24 mouse cellular contexts compared by ENCODE assay signal in genomic region chr9:57989309-57989708, GRCm38 (mm10). TPM values are rescaled to one million over a fixed set of nuclear protein-coding genes. Genes with fewer than 3 reads are reported as not detected.
DNase-seq lines count a peak whose midpoint lies in the region; ATAC-seq and TF ChIP-seq lines count a peak whose summit lies in the region.
"Had no signal": no experiment of that assay in that cellular context is flagged by ENCODE, and none has a peak within 500 bp of the region (broad histone marks: within the 10 kb centered on the region; RNA-seq: fewer than 3 reads in every experiment).

No protein-coding gene starts in this region.

- in situ Hi-C loops in CH12.LX (cut with MboI; ENCODE audit: low pct_ligation_motif_present, low pct_unique_long_range_greater_than_20kb, low sequenced_read_pairs) = no loop called here

- H3K36me3 ChIP-seq in heart, embryonic 10.5 days = no peaks in the 10 kb centered on the region
- no peaks in the 10 kb centered on the region for H3K36me3 ChIP-seq in heart, embryonic 12.5 days
- H3K36me3 ChIP-seq in CH12.LX (replicated peaks in 1 of 2; ENCODE audit: control insufficient read depth in 1 of 2, insufficient read depth in 1 of 2, low read length in 1 of 2) = no peaks in the 10 kb centered on the region
- H3K36me3 ChIP-seq in stomach, postnatal 0 days (ENCODE audit: control insufficient read depth, insufficient read depth, low read length) = no peaks in the 10 kb centered on the region
- no peaks in the 10 kb centered on the region for H3K36me3 ChIP-seq in forebrain, embryonic 12.5 days (replicated peaks)
- H3K36me3 ChIP-seq: G1E had no signal

- no peak for DNase-seq in heart, embryonic 10.5 days (ENCODE audit: low spot score)
- DNase-seq in 3T3-L1 (ENCODE audit: low read depth, low spot score) (peak; percentile 66), CH12.LX (ENCODE audit: extremely low read depth) (no peak)
- no peak for DNase-seq in stomach, postnatal 0 days (ENCODE audit: low spot score)
- no peak for DNase-seq in gastrocnemius, adult 8-10 months (ENCODE audit: low spot score in 2 of 2)
- DNase-seq in gastrocnemius, postnatal 4 days (ENCODE audit: low spot score in 2 of 2) = no peak
- DNase-seq: adrenal gland, adult 2 months; adrenal gland, adult 8-10 months; adrenal gland, postnatal 10 days; adrenal gland, postnatal 14 days; adrenal gland, postnatal 25 days; adrenal gland, postnatal 36 days; B cell, adult 2 months; cerebellum, adult 11 months; cerebellum, adult 11-12 months; cerebellum, adult 18-20 months; cerebellum, adult 2 months had no signal

- no peak for TF ChIP-seq CTCF in CH12.LX (conservative IDR thresholded peaks at IDR 0.05 in 1 of 2, IDR thresholded peaks at IDR 0.05 in 1 of 2; ENCODE audit: low read depth in 2 of 2, low read length in 2 of 2)
- no peak for TF ChIP-seq CTCF in stomach, postnatal 0 days (IDR thresholded peaks at IDR 0.05; ENCODE audit: low read depth)

- H3K79me2 ChIP-seq in CH12.LX (replicated peaks; ENCODE audit: control insufficient read depth, extremely low read depth, insufficient read depth, poor library complexity, severe bottlenecking) = 0 out of 2 replicates have a peak, but pooled peaks cover 3% of the 10 kb centered on the region

- WGBS in heart, embryonic 10.5 days = 80% methylated on average over 6 of the region's 6 CpGs
- 78% methylated on average over 6 of the region's 6 CpGs for WGBS in heart, embryonic 12.5 days
- WGBS in stomach, postnatal 0 days = 80% methylated on average over 6 of the region's 6 CpGs
- 83% methylated on average over 6 of the region's 6 CpGs for WGBS in forebrain, embryonic 12.5 days

- no peak for ATAC-seq in heart, embryonic 12.5 days (ENCODE audit: insufficient number of reproducible peaks, low FRiP score)
- peak; percentile 65 for ATAC-seq in stomach, postnatal 0 days (ENCODE audit: low FRiP score, low TSS enrichment)
- no peak for ATAC-seq in forebrain, embryonic 12.5 days (ENCODE audit: low FRiP score)
- ATAC-seq: activated CD4-positive, CD25-positive, alpha-beta regulatory T cell, adult 4 months; CD4-positive, CD25-positive, alpha-beta regulatory T cell, adult 4 months; Patski had no signal

- no peaks in the 10 kb centered on the region for H3K9me3 ChIP-seq in heart, embryonic 10.5 days
- H3K9me3 ChIP-seq in heart, embryonic 12.5 days (replicated peaks) = 0 out of 2 replicates have a peak, but pooled peaks cover 3% of the 10 kb centered on the region
- peaks cover 4% of the 10 kb centered on the region for H3K9me3 ChIP-seq in CH12.LX (replicated peaks; ENCODE audit: low read length)
- no peaks in the 10 kb centered on the region for H3K9me3 ChIP-seq in stomach, postnatal 0 days (ENCODE audit: control insufficient read depth, low read length)
- H3K9me3 ChIP-seq in forebrain, embryonic 12.5 days = no peaks in the 10 kb centered on the region
- H3K9me3 ChIP-seq: G1E had no signal

- TF ChIP-seq RAD21 in CH12.LX (IDR thresholded peaks at IDR 0.05; ENCODE audit: low read depth, low read length) = no peak

- no peak overlapping the region for H3K4me3 ChIP-seq in heart, embryonic 10.5 days
- H3K4me3 ChIP-seq in heart, embryonic 12.5 days = no peak overlapping the region
- H3K4me3 ChIP-seq in CH12.LX (replicated peaks in 1 of 3; ENCODE audit: low read depth in 2 of 3, low read length in 2 of 3, poor library complexity in 1 of 3) = no peak overlapping the region
- no peak overlapping the region for H3K4me3 ChIP-seq in stomach, postnatal 0 days (ENCODE audit: low read depth, low read length)
- no peak overlapping the region for H3K4me3 ChIP-seq in forebrain, embryonic 12.5 days (replicated peaks)

- H3K9ac ChIP-seq in heart, embryonic 12.5 days = no peak overlapping the region
- H3K9ac ChIP-seq in CH12.LX (ENCODE audit: insufficient read depth, low read depth) = peak overlapping the region; percentile 15; the same call in 1 of the 2 replicates
- H3K9ac ChIP-seq in stomach, postnatal 0 days (ENCODE audit: low read length) = no peak overlapping the region
- no peak overlapping the region for H3K9ac ChIP-seq in forebrain, embryonic 12.5 days

- H3K4me2 ChIP-seq in heart, embryonic 12.5 days = no peak overlapping the region
- H3K4me2 ChIP-seq in CH12.LX (ENCODE audit: insufficient read depth, low read depth, poor library complexity, severe bottlenecking) = no peak overlapping the region
- H3K4me2 ChIP-seq in stomach, postnatal 0 days (replicated peaks; ENCODE audit: low read depth) = no peak overlapping the region
- H3K4me2 ChIP-seq in forebrain, embryonic 12.5 days = no peak overlapping the region

- no peak for TF ChIP-seq POLR2A in CH12.LX (IDR thresholded peaks at IDR 0.05; ENCODE audit: low read depth, low read length)

- H3K27ac ChIP-seq in heart, embryonic 10.5 days = peak overlapping the region; percentile 8; the same call in 1 of the 2 replicates
- H3K27ac ChIP-seq in heart, embryonic 12.5 days (ENCODE audit: poor library complexity, severe bottlenecking) = no peak overlapping the region
- H3K27ac ChIP-seq in CH12.LX (ENCODE audit: insufficient read depth, low read depth) = peak overlapping the region; percentile 95
- no peak overlapping the region for H3K27ac ChIP-seq in stomach, postnatal 0 days (replicated peaks)
- no peak overlapping the region for H3K27ac ChIP-seq in forebrain, embryonic 12.5 days

- peaks cover 54% of the 10 kb centered on the region for H3K27me3 ChIP-seq in heart, embryonic 10.5 days (ENCODE audit: insufficient read depth, poor library complexity, severe bottlenecking)
- peaks cover 22% of the 10 kb centered on the region for H3K27me3 ChIP-seq in heart, embryonic 12.5 days (replicated peaks)
- no peaks in the 10 kb centered on the region for H3K27me3 ChIP-seq in CH12.LX (replicated peaks)
- H3K27me3 ChIP-seq in stomach, postnatal 0 days (ENCODE audit: control insufficient read depth, insufficient read depth, low read length) = no peaks in the 10 kb centered on the region
- 0 out of 2 replicates have a peak, but pooled peaks cover 4% of the 10 kb centered on the region for H3K27me3 ChIP-seq in forebrain, embryonic 12.5 days
- H3K27me3 ChIP-seq: Patski had no signal

- 0 out of 2 replicates have a peak, but pooled peaks have one; percentile 27 for TF ChIP-seq EP300 in CH12.LX (IDR thresholded peaks at IDR 0.05; ENCODE audit: low read length)
- no peak for TF ChIP-seq EP300 in stomach, postnatal 0 days (optimal IDR thresholded peaks at IDR 0.05)

- dilution Hi-C loops in CH12.LX (cut with MboI; ENCODE audit: extremely low pct_ligation_motif_present, extremely low pct_unique_long_range_greater_than_20kb, low sequenced_read_pairs) = no loop called here

- peaks cover 10% of the 10 kb centered on the region; the same call in 1 of the 2 replicates for H3K4me1 ChIP-seq in heart, embryonic 10.5 days
- no peaks in the 10 kb centered on the region for H3K4me1 ChIP-seq in heart, embryonic 12.5 days (replicated peaks)
- peaks cover 62 to 92% of the 10 kb centered on the region in 2 experiments for H3K4me1 ChIP-seq in CH12.LX (ENCODE audit: control insufficient read depth in 1 of 2, insufficient read depth in 2 of 2)
- no peaks in the 10 kb centered on the region for H3K4me1 ChIP-seq in stomach, postnatal 0 days (replicated peaks; ENCODE audit: control insufficient read depth, insufficient read depth)
- H3K4me1 ChIP-seq in forebrain, embryonic 12.5 days = peaks cover 16% of the 10 kb centered on the region

TF ChIP-seq in CH12.LX, 34 proteins besides CTCF, POLR2A, EP300 and RAD21:
- no peak for TF ChIP-seq RCOR1 (conservative IDR thresholded peaks at IDR 0.05; ENCODE audit: low read depth, low read length)
- peak; percentile 89 for TF ChIP-seq BHLHE40 (IDR thresholded peaks at IDR 0.05; ENCODE audit: low read depth, low read length)
- TF ChIP-seq MYC (IDR thresholded peaks at IDR 0.05; ENCODE audit: low read depth, low read length) = 0 out of 2 replicates have a peak, but pooled peaks have one; percentile 25
- no peak for TF ChIP-seq MAFK (IDR thresholded peaks at IDR 0.05; ENCODE audit: insufficient replicate concordance, low read length)
- TF ChIP-seq MEF2A (IDR thresholded peaks at IDR 0.05; ENCODE audit: borderline replicate concordance, low read depth, low read length) = peak; percentile 18; the same call in 1 of the 2 replicates
- TF ChIP-seq ZKSCAN1 (IDR thresholded peaks at IDR 0.05; ENCODE audit: borderline replicate concordance, low read depth, low read length) = no peak
- peak; percentile 30; the same call in 1 of the 2 replicates for TF ChIP-seq IRF4 (IDR thresholded peaks at IDR 0.05; ENCODE audit: low read depth, low read length)

RNA-seq across cellular contexts. Expression of gene Cyp11a1, which starts 16.9 kb away (rescaled TPM):
- polyA plus RNA-seq in heart, embryonic 10.5 days (2016; fragmentation: Nextera tagmentation; extraction: Ambion mirVana) = 0.10 TPM in 1 of 2 replicates, not detected in the other
- polyA plus RNA-seq in heart, embryonic 12.5 days (2016; fragmentation: Nextera tagmentation; extraction: Ambion mirVana) = not detected in 2 replicates
- total RNA-seq in CH12.LX (2012; rRNA removed) (2.6 and 4.6 TPM in 2 replicates), CH12.LX (2014; rRNA removed) (8.3 and 9.0 TPM in 2 replicates)
- 12.1 and 12.8 TPM in 2 replicates for polyA plus RNA-seq in CH12.LX (2012; ENCODE audit: insufficient read length, low read depth)
- polyA plus RNA-seq in stomach, postnatal 0 days (2015; fragmentation: Nextera tagmentation; extraction: Ambion mirVana) = 0.98 and 1.0 TPM in 2 replicates
- 1 to 10 TPM in 1 of 4 experiments, under 1 TPM in 1, not detected in 2; 0.27 to 1.3 TPM for total RNA-seq in gastrocnemius, adult 8-10 months (2022)
- total RNA-seq in gastrocnemius, postnatal 4 days (2021) = 1 to 10 TPM; 5.4 TPM
- polyA plus RNA-seq in forebrain, embryonic 12.5 days (2016; fragmentation: Nextera tagmentation; extraction: Ambion mirVana) = 0.19 and 0.45 TPM in 2 replicates
- total RNA-seq: MEL had no signal
- polyA plus RNA-seq: activated CD4-positive, CD25-positive, alpha-beta regulatory T cell, adult 4 months; CD4-positive, CD25-positive, alpha-beta regulatory T cell, adult 4 months had no signal

RNA-seq across cellular contexts. Expression of gene Sema7a, which starts 49.4 kb away (rescaled TPM):
- 0.16 TPM in 1 of 2 replicates, not detected in the other for polyA plus RNA-seq in heart, embryonic 10.5 days (2016; fragmentation: Nextera tagmentation; extraction: Ambion mirVana)
- polyA plus RNA-seq in heart, embryonic 12.5 days (2016; fragmentation: Nextera tagmentation; extraction: Ambion mirVana) = 0.14 and 0.18 TPM in 2 replicates
- total RNA-seq in CH12.LX (2012; rRNA removed) (113 and 181 TPM in 2 replicates), CH12.LX (2014; rRNA removed) (78.2 and 88.6 TPM in 2 replicates)
- polyA plus RNA-seq in CH12.LX (2012; ENCODE audit: insufficient read length, low read depth) = 81.9 and 89.4 TPM in 2 replicates
- 0.68 and 1.0 TPM in 2 replicates for polyA plus RNA-seq in stomach, postnatal 0 days (2015; fragmentation: Nextera tagmentation; extraction: Ambion mirVana)
- total RNA-seq in gastrocnemius, adult 8-10 months (2022) = 10 to 100 TPM in 1 of 4 experiments, 1 to 10 TPM in 3; 5.9 to 11.0 (median 7.8) TPM
- 10 to 100 TPM; 10.4 to 12.6 TPM for total RNA-seq in gastrocnemius, postnatal 4 days (2021)
- polyA plus RNA-seq in forebrain, embryonic 12.5 days (2016; fragmentation: Nextera tagmentation; extraction: Ambion mirVana) = 0.43 and 1.4 TPM in 2 replicates
- total RNA-seq: G1E, MEL had no signal
- polyA plus RNA-seq: CD4-positive, CD25-positive, alpha-beta regulatory T cell, adult 4 months had no signal

Comparison
In these comparisons a context has a peak if more than half of its experiments do, and no peak if none do; other contexts are left out.
1. H3K27ac ChIP-seq: peak in heart, embryonic 10.5 days (single experiment) and CH12.LX (single experiment); none in heart, embryonic 12.5 days (single experiment), stomach, postnatal 0 days (single experiment) and forebrain, embryonic 12.5 days (single experiment).
2. RNA of gene Sema7a, which starts 49.4 kb away (polyA plus RNA-seq): 81.9 to 89.4 TPM in CH12.LX; 0.68 to 1.0 TPM in stomach, postnatal 0 days, 0.43 to 1.4 TPM in forebrain, embryonic 12.5 days, 0.16 TPM in heart, embryonic 10.5 days and 0.14 to 0.18 TPM in heart, embryonic 12.5 days; every median in the first group is over 10 times any median in the second.